Mouse (Mus musculus) liver, embryonic 14.5 days (tissue): ENCODE measurements around the gene H2-T23. TPM values are rescaled to one million over a fixed set of nuclear protein-coding genes. Genes with fewer than 3 reads are reported as not detected.
A peak's percentile ranks its signal among the peaks of the same experiment; 100 is the strongest.

Experiments used
- ATAC-seq: fragments of 200-750 bp; cut with Nextera tagmentation; 2 replicates; pipeline ENCODE4 v1.8.0; 2017; ENCODE audit warnings: moderate number of reproducible peaks, mild to moderate bottlenecking, moderate library complexity; ENCODE audit not compliant: insufficient read depth
- DNase-seq, 3 experiments: peaks; one replicate each; pipeline ENCODE4 v3.0.0-alpha.2; 2012 to 2013; ENCODE audit warnings: low read depth in 3 of 3, low spot score in 3 of 3
- H3K27ac ChIP-seq: fragments of 300-500 bp; sonication (generic); 2 replicates; pipeline ENCODE4 v1.5.1; 2014; ENCODE audit warnings: moderate library complexity, mild to moderate bottlenecking, control low read depth, inconsistent platforms
- H3K27me3 ChIP-seq: fragments of 300-500 bp; sonication (generic); 2 replicates; pipeline ENCODE4 v1.6.1; 2014; ENCODE audit warnings: mild to moderate bottlenecking, low read length, moderate library complexity; ENCODE audit not compliant: control insufficient read depth, insufficient read depth
- H3K36me3 ChIP-seq: fragments of 300-500 bp; sonication (generic); replicated peaks from 2 replicates; pipeline ENCODE4 v1.6.1; 2014; ENCODE audit warnings: low read depth; ENCODE audit not compliant: control insufficient read depth, insufficient read depth
- H3K4me1 ChIP-seq, 2 experiments: fragments of 200-500 bp in 1 of 2; fragments of 300-500 bp in 1 of 2; sonication (generic) in 1 of 2; replicated peaks; 2 replicates each; pipeline ENCODE4 v1.6.1; 2012 to 2014; ENCODE audit warnings: antibody characterized with exemption in 1 of 2, inconsistent platforms in 1 of 2, low read length in 1 of 2; ENCODE audit not compliant: control insufficient read depth in 2 of 2, insufficient read depth in 2 of 2
- H3K4me2 ChIP-seq: fragments of 300-500 bp; sonication (generic); 2 replicates; pipeline ENCODE4 v1.6.1; 2014; ENCODE audit warnings: low read depth, mild to moderate bottlenecking, control low read depth, moderate library complexity
- H3K4me3 ChIP-seq, 2 experiments: fragments of 200-500 bp in 1 of 2; fragments of 300-500 bp in 1 of 2; sonication (generic) in 1 of 2; 2 replicates each; pipeline ENCODE4 v1.5.1; 2012 to 2014; ENCODE audit warnings: low read depth in 2 of 2, low read length in 2 of 2, mild to moderate bottlenecking in 2 of 2, control low read depth in 1 of 2, inconsistent platforms in 1 of 2, moderate library complexity in 1 of 2; ENCODE audit not compliant: insufficient read depth in 1 of 2
- H3K9ac ChIP-seq: fragments of 300-500 bp; sonication (generic); replicated peaks from 2 replicates; pipeline ENCODE4 v1.6.1; 2014; ENCODE audit warnings: mild to moderate bottlenecking, control low read depth, moderate library complexity
- H3K9me3 ChIP-seq: fragments of 300-500 bp; sonication (generic); 2 replicates; pipeline ENCODE4 v1.6.1; 2016; ENCODE audit warnings: low read length, mixed read lengths; ENCODE audit not compliant: control insufficient read depth
- CTCF ChIP-seq: IDR thresholded peaks from 2 replicates; pipeline ENCODE4 v1.5.1; 2016; ENCODE audit warnings: antibody characterized with exemption, low read depth, control low read depth
- EP300 ChIP-seq: IDR thresholded peaks from 2 replicates; pipeline ENCODE4 v1.6.1; 2016; ENCODE audit warnings: antibody characterized with exemption, low read depth
- whole genome bisulfite sequencing: fragments of 180-500 bp; shearing (Covaris S2); extraction: QIAGEN DNeasy Blood & Tissue Kit; methylation state at CpG from one replicate; pipeline ENCODE4 v1.1.7; 2014; ENCODE audit not compliant: insufficient replicate concordance; 5-methylcytosine and 5-hydroxymethylcytosine counted together
- polyA plus RNA-seq, 2 experiments: library from polyadenylated mRNA; depleted of rRNA in 1 of 2; stranded (reverse) in 1 of 2; unstranded in 1 of 2; fragments of >200 nt; fragmentation: Nextera tagmentation in 1 of 2; extraction: Ambion mirVana in 1 of 2; gene quantifications; 2 replicates each; pipeline versions ENCODE4 v1.2.1 to v1.2.3; 2012 to 2014

H2-T23 gene
- polyA plus RNA-seq, 2 experiments: 25.5 to 29.1 TPM

GRCm38 (mm10) chr17:36003331-36003730, 29.3 kb downstream of the H2-T23 start:
- Histone ChIP-seq H3K27me3 (no peaks in the 10 kb centered on the region), H3K36me3 (peaks cover 15% of the 10 kb centered on the region), H3K27ac (no peak overlapping the region), H3K9ac (no peak overlapping the region), H3K9me3 (peaks cover 22% of the 10 kb centered on the region), H3K4me2 (no peak overlapping the region), H3K4me3 (no peak overlapping the region), H3K4me1 (peaks cover 30 to 41% of the 10 kb centered on the region in 2 experiments)
- 91% methylated on average over 7 of the region's 7 CpGs for WGBS
- ATAC-seq: no peak
- DNase-seq: no peak
- no peak for TF ChIP-seq CTCF
- TF ChIP-seq EP300: no peak

GRCm38 (mm10) chr17:36001966-36002365, 30.7 kb downstream of the H2-T23 start:
- peaks cover 22% of the 10 kb centered on the region for H3K9me3 ChIP-seq
- peaks cover 15% of the 10 kb centered on the region for H3K36me3 ChIP-seq
- peak overlapping the region in 1 of 2 experiments; percentile 10; a peak in 2 of 4 replicates for H3K4me3 ChIP-seq
- H3K9ac ChIP-seq: peak overlapping the region; percentile 23; the same call in 1 of the 2 replicates
- H3K27me3 ChIP-seq: no peaks in the 10 kb centered on the region
- ATAC-seq (peak; percentile 83), DNase-seq (peak; percentile 80 to 91 (median 86))
- peak overlapping the region; percentile 54 for H3K4me2 ChIP-seq
- WGBS: 41% methylated on average over 6 of the region's 6 CpGs
- TF ChIP-seq CTCF: no peak
- peak; percentile 86 for TF ChIP-seq EP300
- peak overlapping the region; percentile 91 for H3K27ac ChIP-seq
- peaks cover 42 to 54% of the 10 kb centered on the region in 2 experiments for H3K4me1 ChIP-seq

GRCm38 (mm10) chr17:36001121-36001897, 31.3 kb downstream of the H2-T23 start:
- Histone ChIP-seq H3K4me3 (no peak overlapping the region; a peak in 1 of 4 replicates), H3K9ac (peak overlapping the region; percentile 34; the same call in 1 of the 2 replicates), H3K9me3 (peaks cover 16% of the 10 kb centered on the region), H3K4me1 (peaks cover 42 to 54% of the 10 kb centered on the region in 2 experiments), H3K36me3 (peaks cover 15% of the 10 kb centered on the region), H3K27me3 (no peaks in the 10 kb centered on the region), H3K4me2 (peak overlapping the region; percentile 54), H3K27ac (peak overlapping the region; percentile 91)
- 74% methylated on average over 12 of the region's 12 CpGs for WGBS
- DNase-seq (peak in 1 of 3 experiments; percentile 45), ATAC-seq (peak; percentile 62)
- TF ChIP-seq CTCF: no peak
- no peak for TF ChIP-seq EP300

- 74% methylated on average over 4 of the region's 4 CpGs for WGBS
- Histone ChIP-seq H3K27ac (peak overlapping the region; percentile 91), H3K4me2 (peak overlapping the region; percentile 54), H3K9ac (peak overlapping the region; percentile 37; the same call in 1 of the 2 replicates), H3K27me3 (no peaks in the 10 kb centered on the region), H3K36me3 (peaks cover 10% of the 10 kb centered on the region), H3K9me3 (peaks cover 13% of the 10 kb centered on the region), H3K4me1 (peaks cover 42 to 57% of the 10 kb centered on the region in 2 experiments), H3K4me3 (no peak overlapping the region)
- TF ChIP-seq CTCF: no peak
- TF ChIP-seq EP300: no peak
- ATAC-seq (no peak), DNase-seq (no peak)
Observed at GRCm38 (mm10) chr17:36000349-36000748, 32.3 kb downstream of the H2-T23 start.

- no peak for ATAC-seq
- 27% methylated on average over 7 of the region's 7 CpGs for WGBS
- H3K4me1 ChIP-seq: peaks cover 42 to 57% of the 10 kb centered on the region in 2 experiments
- H3K4me3 ChIP-seq: peak overlapping the region; percentile 29 to 53; a peak in 3 of 4 replicates
- peaks cover 10% of the 10 kb centered on the region for H3K36me3 ChIP-seq
- no peak for DNase-seq
- TF ChIP-seq CTCF: no peak
- TF ChIP-seq EP300: peak; percentile 21; the same call in 1 of the 2 replicates
- no peaks in the 10 kb centered on the region for H3K27me3 ChIP-seq
- 0 out of 2 replicates have a peak overlapping the region, but pooled peaks have one; percentile 38 for H3K9ac ChIP-seq
- peaks cover 13% of the 10 kb centered on the region for H3K9me3 ChIP-seq
- H3K4me2 ChIP-seq: peak overlapping the region; percentile 68
- no peak overlapping the region; the same call in 1 of the 2 replicates for H3K27ac ChIP-seq
Observed at GRCm38 (mm10) chr17:35999356-35999755, 33.3 kb downstream of the H2-T23 start.
